In the genomic region with DNA sequence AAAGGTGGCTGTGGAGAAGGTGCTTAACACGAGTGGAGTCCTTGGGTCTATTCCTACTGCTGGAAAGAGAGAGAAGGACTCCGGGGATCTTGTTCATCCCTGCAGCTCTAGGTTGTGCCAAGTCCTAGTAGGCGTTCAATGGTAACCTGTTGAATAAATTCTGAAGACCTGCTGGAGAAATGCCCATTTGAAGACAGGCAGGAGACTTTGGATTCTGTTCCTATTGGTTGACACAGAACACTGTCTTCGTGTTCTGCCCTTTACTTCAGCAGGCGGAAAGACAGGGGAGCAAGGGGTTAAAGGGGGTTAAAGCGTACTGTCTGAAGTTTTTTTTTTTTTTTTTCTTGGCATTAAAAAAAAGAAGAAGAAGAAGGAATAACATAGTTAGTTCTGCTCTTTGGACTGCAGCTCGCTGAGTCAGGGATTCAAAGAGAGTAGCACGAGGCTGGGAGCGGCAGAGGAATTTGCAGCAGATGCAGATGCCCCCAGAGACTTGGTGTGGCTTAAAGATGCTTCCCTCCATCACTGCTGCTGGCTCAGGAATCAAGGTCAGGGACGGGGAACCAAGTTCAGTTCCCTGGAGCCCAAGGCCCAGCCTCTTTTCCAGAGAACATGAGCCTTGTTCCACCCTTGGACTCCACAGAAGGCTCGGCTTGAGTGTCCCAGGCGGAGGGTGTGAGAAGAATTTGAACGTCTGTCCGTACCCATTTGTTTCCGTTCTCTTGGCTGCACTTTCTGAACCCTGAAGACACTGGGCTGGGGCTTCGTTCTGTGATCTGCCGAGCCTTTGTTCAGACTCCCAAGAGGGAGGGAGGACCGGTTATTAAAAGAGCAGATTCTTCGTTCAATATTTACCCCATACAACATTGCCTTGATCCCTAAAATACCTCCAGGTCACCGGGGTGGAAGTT, we compare ENCODE assay signal across 8 mouse cellular contexts. TPM values are rescaled to one million over a fixed set of nuclear protein-coding genes. Genes with fewer than 3 reads are reported as not detected.
DNase-seq lines count a peak whose midpoint lies in the region; ATAC-seq lines count a peak whose summit lies in the region.

No protein-coding gene starts in this region.

- H3K4me3 ChIP-seq in heart, embryonic 11.5 days (ENCODE audit: low read depth, low read length), result no peak overlapping the region

- H3K4me2 ChIP-seq in heart, embryonic 11.5 days, result no peak overlapping the region

- peak; percentile 84 to 93 for DNase-seq in heart, adult 18-20 months
- DNase-seq in brain, adult 2 months (ENCODE audit: low read depth, low spot score), result peak; percentile 47
- peak; percentile 67 for DNase-seq in heart, postnatal 4 days
- peak; percentile 82 for DNase-seq in lung, postnatal 25 days (ENCODE audit: low spot score)
- DNase-seq in layer of hippocampus, postnatal 36 days, result no peak
- no peak for DNase-seq in left cerebral cortex, postnatal 4 days
- no peak for DNase-seq in natural killer cell, adult 2 months (ENCODE audit: low spot score in 2 of 2)

- H3K9me3 ChIP-seq in heart, embryonic 11.5 days (replicated peaks; ENCODE audit: control insufficient read depth, low read length), result peaks cover 3% of the 10 kb centered on the region

- ATAC-seq in heart, embryonic 11.5 days (replicated peaks; ENCODE audit: insufficient number of reproducible peaks, low FRiP score, low TSS enrichment), result no peak

- 60% methylated on average over 20 of the region's 20 CpGs for WGBS in heart, embryonic 11.5 days (ENCODE audit: insufficient replicate concordance)

- no peaks in the 10 kb centered on the region; the same call in 1 of the 2 replicates for H3K4me1 ChIP-seq in heart, embryonic 11.5 days (ENCODE audit: control insufficient read depth, insufficient read depth, low read length)

- no peak overlapping the region for H3K9ac ChIP-seq in heart, embryonic 11.5 days (ENCODE audit: low read depth, low read length)

- no peaks in the 10 kb centered on the region for H3K36me3 ChIP-seq in heart, embryonic 11.5 days (ENCODE audit: control insufficient read depth, insufficient read depth, low read length)

- H3K27ac ChIP-seq in heart, embryonic 11.5 days (ENCODE audit: low read depth, low read length), result no peak overlapping the region

- no peaks in the 10 kb centered on the region for H3K27me3 ChIP-seq in heart, embryonic 11.5 days (ENCODE audit: control insufficient read depth, insufficient read depth, low read length)

- intact Hi-C loops in left cerebral cortex, postnatal 4 days (cut with DNase I), result no loop called here

RNA-seq across cellular contexts. Expression of gene Capzb, which starts 17.4 kb away (rescaled TPM):
- 100 to 1,000 TPM; 356 to 380 TPM for total RNA-seq in heart, adult 18-20 months (2021)
- 316 and 319 TPM in 2 replicates for polyA plus RNA-seq in heart, embryonic 11.5 days (2014; fragmentation: Nextera tagmentation; extraction: Ambion mirVana)
- total RNA-seq in heart, postnatal 4 days (2021), result 100 to 1,000 TPM; 423 to 429 TPM
- total RNA-seq in layer of hippocampus, postnatal 36 days (2021), result 100 to 1,000 TPM; 417 to 423 TPM
- 100 to 1,000 TPM; 298 to 302 TPM for total RNA-seq in left cerebral cortex, postnatal 4 days (2021)

RNA-seq across cellular contexts. Expression of gene Minos1, which starts 44.4 kb away (rescaled TPM):
- total RNA-seq in heart, adult 18-20 months (2021), result 100 to 1,000 TPM; 596 to 645 TPM
- 649 and 675 TPM in 2 replicates for polyA plus RNA-seq in heart, embryonic 11.5 days (2014; fragmentation: Nextera tagmentation; extraction: Ambion mirVana)
- total RNA-seq in heart, postnatal 4 days (2021), result 100 to 1,000 TPM; 588 to 656 TPM
- 100 to 1,000 TPM; 198 to 212 TPM for total RNA-seq in layer of hippocampus, postnatal 36 days (2021)
- 100 to 1,000 TPM; 184 TPM for total RNA-seq in left cerebral cortex, postnatal 4 days (2021)

Comparison
In these comparisons a context has a peak if more than half of its experiments do, and no peak if none do; other contexts are left out.
1. DNase-seq: peak in heart, adult 18-20 months (2 of 2), brain, adult 2 months (single experiment), heart, postnatal 4 days (single experiment) and lung, postnatal 25 days (single experiment); none in layer of hippocampus, postnatal 36 days (0 of 2), left cerebral cortex, postnatal 4 days (single experiment) and natural killer cell, adult 2 months (0 of 2).